Mouse (Mus musculus): ENCODE measurements around the gene Olfr659.

The Olfr659 gene

DNA sequence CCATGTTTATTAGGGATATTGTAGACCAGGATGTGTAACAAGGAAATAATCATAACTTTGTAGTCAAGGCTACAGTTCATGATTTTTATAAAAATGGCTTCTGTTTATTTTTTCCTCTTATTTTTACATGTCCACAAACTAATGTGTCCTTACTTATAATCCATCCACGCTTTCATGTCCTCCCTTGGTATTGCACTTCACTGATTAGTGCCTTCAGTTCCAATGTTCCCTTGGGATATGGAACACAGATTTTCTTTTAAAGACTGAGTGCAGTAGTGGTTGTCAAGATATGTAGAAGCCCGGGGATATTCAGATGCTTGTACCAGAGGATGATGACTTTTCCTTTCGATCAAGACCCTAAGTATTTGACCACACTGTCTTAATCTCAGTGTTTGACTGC lies at the start of gene Olfr659:
Olfr659 (plus strand) TSS at position 301 of the 400 bp plus-strand sequence.
- no peak for DNase-seq (ENCODE audit: low read depth)

- DNase-seq (ENCODE audit: low read depth): no peak
Measured at GRCm38 (mm10) chr7:104624494-104624893, 42.1 kb upstream of the Olfr659 start, which contains the start of gene Olfr657. TSS of gene Olfr657 (plus strand) at chr7:104624794.

- no peak for DNase-seq (ENCODE audit: low read depth)
Measured at GRCm38 (mm10) chr7:104646841-104647482, 19.6 kb upstream of the Olfr659 start, which contains the start of gene Olfr658. TSS of gene Olfr658 (minus strand) at chr7:104647305.

DNA sequence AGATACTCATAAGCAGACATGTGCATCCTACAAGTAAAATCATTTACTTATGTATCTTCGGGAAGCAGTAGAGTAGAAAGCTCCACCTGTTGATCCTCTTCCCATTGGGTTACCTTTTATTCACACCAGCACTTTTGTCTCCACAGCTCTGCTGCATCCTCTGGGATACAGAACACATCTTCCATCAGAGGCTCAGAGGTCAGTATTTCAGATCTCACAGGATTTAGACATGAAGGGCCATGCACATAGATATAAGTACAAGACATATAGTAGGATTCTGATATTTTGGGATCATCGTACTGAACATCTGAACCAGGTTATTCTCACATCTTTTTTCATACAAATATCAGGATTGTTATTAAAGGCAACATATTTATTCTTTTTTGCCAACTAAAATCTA lies 19.6 kb downstream of the Olfr659 start, which contains the start of gene Olfr661:
Olfr661 (plus strand) TSS at position 301 of the 400 bp plus-strand sequence.
- DNase-seq (ENCODE audit: low read depth): no peak
